Mouse (Mus musculus): ENCODE measurements at regions not wholly inside any gene's neighbourhood (a gene's known extent, or its start where the extent isn't known, plus 50 kb on each side); places are given as distances from the start of the nearest gene placed in this dataset.

- DNase-seq (ENCODE audit: low spot score in 2 of 2) = no peak
Measured at GRCm38 (mm10) chr2:116942321-116942791, 63.9 kb downstream of the Tmco5 start.

- no peak for DNase-seq (ENCODE audit: low spot score in 2 of 2)
Measured at GRCm38 (mm10) chr2:116948538-116948937, 70.0 kb downstream of the Tmco5 start.

- DNase-seq (ENCODE audit: low spot score in 2 of 2) = no peak
Measured at GRCm38 (mm10) chr2:116949741-116950140, 71.2 kb downstream of the Tmco5 start.

- no peak for DNase-seq (ENCODE audit: low spot score in 2 of 2)
Measured at GRCm38 (mm10) chr2:116950154-116950553, 71.7 kb downstream of the Tmco5 start.

- DNase-seq (ENCODE audit: low spot score in 2 of 2) = no peak
Measured at GRCm38 (mm10) chr2:116951481-116951880, 73.0 kb downstream of the Tmco5 start.

- no peak for DNase-seq (ENCODE audit: low spot score in 2 of 2)
Measured at GRCm38 (mm10) chr2:116954280-116954679, 75.8 kb downstream of the Tmco5 start.

GRCm38 (mm10) chr2:116954896-116955295 lies 76.4 kb downstream of the Tmco5 start:
- DNase-seq (ENCODE audit: low spot score in 2 of 2) = no peak

- no peak for DNase-seq (ENCODE audit: low spot score in 2 of 2)
Measured at GRCm38 (mm10) chr2:116963116-116963873, 84.8 kb downstream of the Tmco5 start.

GRCm38 (mm10) chr2:116966266-116966665 lies 87.8 kb downstream of the Tmco5 start:
- no peak for DNase-seq (ENCODE audit: low spot score in 2 of 2)

GRCm38 (mm10) chr2:116971666-116972613 lies 93.4 kb downstream of the Tmco5 start:
- DNase-seq (ENCODE audit: low spot score in 2 of 2) = no peak

- DNase-seq (ENCODE audit: low spot score in 2 of 2) = no peak
Measured at GRCm38 (mm10) chr2:116972614-116972985, 94.1 kb downstream of the Tmco5 start.

GRCm38 (mm10) chr2:116973441-116973840 lies 95.0 kb downstream of the Tmco5 start:
- DNase-seq (ENCODE audit: low spot score in 2 of 2) = no peak

GRCm38 (mm10) chr2:116974152-116974551 lies 95.7 kb downstream of the Tmco5 start:
- DNase-seq (ENCODE audit: low spot score in 2 of 2) = no peak

- DNase-seq (ENCODE audit: low spot score in 2 of 2) = no peak
Measured at GRCm38 (mm10) chr2:116974569-116975060, 96.1 kb downstream of the Tmco5 start.

GRCm38 (mm10) chr2:116975091-116975600 lies 96.7 kb downstream of the Tmco5 start:
- DNase-seq (ENCODE audit: low spot score in 2 of 2) = peak in 1 of 2 experiments; percentile 4

- DNase-seq (ENCODE audit: low spot score in 2 of 2) = peak in 1 of 2 experiments; percentile 25
Measured at GRCm38 (mm10) chr2:116975601-116976431, 97.3 kb downstream of the Tmco5 start.

GRCm38 (mm10) chr2:116976432-116976750 lies 97.9 kb downstream of the Tmco5 start:
- DNase-seq (ENCODE audit: low spot score in 2 of 2) = no peak

GRCm38 (mm10) chr2:116976951-116977503 lies 98.5 kb downstream of the Tmco5 start:
- no peak for DNase-seq (ENCODE audit: low spot score in 2 of 2)

GRCm38 (mm10) chr2:116977771-116978600 lies 99.5 kb downstream of the Tmco5 start:
- DNase-seq (ENCODE audit: low spot score in 2 of 2) = no peak

GRCm38 (mm10) chr2:116978809-116979208 lies 100.3 kb downstream of the Tmco5 start:
- no peak for DNase-seq (ENCODE audit: low spot score in 2 of 2)

Data from spleen, postnatal 14 days (tissue).